Mouse (Mus musculus) heart, postnatal 10 days (tissue): ENCODE measurements around the gene Zfp277. TPM values are rescaled to one million over a fixed set of nuclear protein-coding genes. Genes with fewer than 3 reads are reported as not detected.

ENCODE experiments used
- DNase-seq, 2 experiments: peaks; one replicate each; pipeline ENCODE4 v3.0.0; 2021
- intact Hi-C: fragments of 180-260 bp; cut with DNase I; formaldehyde crosslinking; loops from one replicate; pipeline ENCODE4 v1.15.1; 2025
- total RNA-seq, 2 experiments: library from RNA; stranded (reverse); gene quantifications; 2 replicates each; pipeline ENCODE4 v1.2.3; 2021

The Zfp277 gene
- 10 to 100 TPM; 15.4 to 16.3 TPM for total RNA-seq

GRCm38 (mm10) chr12:40445648-40446449 is at the start of gene Zfp277, which contains the start of gene Dock4:
TSS of gene Zfp277 (minus strand) at chr12:40445902.
TSS of gene Dock4 (plus strand) at chr12:40445952.
- intact Hi-C loops: loop anchor here (2.0 to 5.0 kb wide), 5 partner anchors 51 to 371 kb away; no protein-coding TSS in a partner anchor
- peak; percentile 100 for DNase-seq

DNA sequence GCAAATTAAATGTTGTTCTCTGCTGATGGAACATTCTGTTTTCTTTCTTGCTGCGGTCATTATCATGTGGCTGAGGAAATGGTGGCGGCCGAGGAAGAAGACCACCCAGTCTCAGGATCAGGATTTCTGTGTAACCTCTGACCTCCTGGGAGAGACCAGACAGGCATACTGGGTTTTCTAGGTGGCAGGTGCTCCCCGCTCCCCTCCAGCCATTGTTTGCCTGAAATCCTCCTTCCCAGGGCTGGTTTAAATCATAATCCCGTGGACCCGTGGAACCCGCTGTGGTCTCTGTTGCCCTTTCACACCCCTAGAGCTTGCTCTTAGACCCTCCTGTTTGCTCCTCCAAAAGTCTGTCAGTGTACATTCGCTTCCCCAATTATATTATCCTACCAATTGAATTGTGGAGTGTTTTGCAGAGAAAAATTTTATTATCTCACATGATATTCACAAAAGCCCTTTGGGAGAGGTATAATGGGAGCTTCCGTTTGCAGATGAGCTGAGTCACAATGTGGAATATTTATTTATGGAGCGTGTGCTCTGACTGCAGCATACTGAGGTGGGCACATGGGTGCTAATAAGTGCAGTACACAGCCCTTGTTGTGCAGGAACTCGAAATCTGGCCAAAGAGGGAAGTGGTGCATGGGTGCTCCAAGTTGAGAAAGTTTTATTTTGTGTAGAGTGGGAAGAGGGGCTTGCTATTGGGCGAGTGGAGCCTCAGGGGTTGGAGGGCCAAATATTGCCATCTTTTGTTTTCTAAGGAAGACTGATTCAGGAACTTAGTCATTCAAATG is 40.5 kb upstream of the Zfp277 start:
- no peak for DNase-seq
- intact Hi-C loops: no loop called here

DNA sequence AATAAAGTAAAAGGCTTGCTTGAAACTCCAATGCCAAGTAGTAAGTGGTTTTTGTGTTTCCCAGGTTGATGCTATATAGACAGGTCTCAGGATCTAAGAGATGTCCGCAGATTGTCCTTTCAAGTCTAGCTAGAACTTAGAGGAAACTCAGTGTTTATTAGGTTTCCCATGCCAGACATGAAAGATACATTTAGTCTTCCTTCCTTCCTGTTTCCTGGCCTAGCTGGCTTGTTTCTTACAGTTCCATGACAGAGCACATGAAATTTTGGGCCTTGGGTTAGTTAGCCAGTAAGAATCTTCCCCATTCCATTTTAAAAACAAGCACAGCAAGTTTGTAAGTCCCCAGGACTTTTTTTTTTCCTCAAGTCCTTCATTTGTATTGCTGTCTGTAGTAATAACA is 39.5 kb upstream of the Zfp277 start:
- DNase-seq: no peak
- intact Hi-C loops: no loop called here

- intact Hi-C loops: no loop called here
- no peak for DNase-seq
These were observed 38.5 kb upstream of the Zfp277 start for GRCm38 (mm10) chr12:40484224-40484623.

- intact Hi-C loops: no loop called here
- peak; percentile 68 to 69 for DNase-seq
These were observed 32.1 kb upstream of the Zfp277 start for GRCm38 (mm10) chr12:40477621-40478452.

GRCm38 (mm10) chr12:40473709-40474108 is 28.0 kb upstream of the Zfp277 start:
- intact Hi-C loops: loop anchor here (2.0 kb wide), 1 partner anchor 25 kb away; no protein-coding TSS in a partner anchor
- no peak for DNase-seq

DNA sequence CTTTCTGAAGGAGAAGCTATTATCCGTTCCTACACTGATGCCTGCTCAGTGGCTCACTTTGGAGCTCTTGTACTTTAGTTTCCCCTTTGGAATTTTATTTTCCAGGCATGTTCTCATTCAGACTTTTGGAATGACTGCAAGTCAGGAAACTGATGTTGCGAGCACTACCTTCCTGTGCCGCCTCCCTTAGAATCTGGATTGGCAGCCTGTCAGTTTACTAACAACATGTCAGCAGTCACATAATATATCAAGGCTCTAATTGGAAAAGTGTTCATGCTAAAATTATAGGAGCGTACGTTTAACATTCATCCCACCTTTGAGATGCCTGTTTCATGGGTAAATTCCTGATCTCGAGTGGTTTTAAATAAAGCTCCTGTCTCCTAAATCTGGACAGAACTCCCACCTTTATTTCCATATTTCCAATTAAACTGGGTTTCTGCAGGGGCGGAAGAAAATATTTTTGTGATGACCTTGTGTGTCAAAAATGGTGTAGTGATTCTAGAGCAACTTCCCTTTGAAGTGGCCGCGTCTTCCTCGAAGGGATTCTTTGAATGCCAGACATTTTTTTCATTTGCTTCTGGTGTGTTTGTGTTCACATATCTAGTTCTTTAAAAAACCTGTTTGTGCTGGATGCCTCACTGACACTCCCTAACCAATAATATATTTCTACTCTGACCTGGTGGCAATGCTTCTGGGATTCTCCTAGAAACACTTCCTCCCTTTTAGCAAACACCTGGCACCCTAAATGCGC is 26.1 kb upstream of the Zfp277 start:
- DNase-seq: peak in 1 of 2 experiments; percentile 38
- intact Hi-C loops: loop anchor here (2.0 kb wide), 1 partner anchor 23 kb away; no protein-coding TSS in a partner anchor

- no peak for DNase-seq
- intact Hi-C loops: no loop called here
These were observed 23.3 kb upstream of the Zfp277 start for GRCm38 (mm10) chr12:40469009-40469408.

- intact Hi-C loops: no loop called here
- no peak for DNase-seq
These were observed 22.5 kb upstream of the Zfp277 start for GRCm38 (mm10) chr12:40468235-40468634.

- DNase-seq: peak in 1 of 2 experiments; percentile 38
- intact Hi-C loops: no loop called here
These were observed 18.6 kb upstream of the Zfp277 start for GRCm38 (mm10) chr12:40464282-40464681.

GRCm38 (mm10) chr12:40463828-40464227 is 18.1 kb upstream of the Zfp277 start:
- DNase-seq: peak in 1 of 2 experiments; percentile 20
- intact Hi-C loops: no loop called here

DNA sequence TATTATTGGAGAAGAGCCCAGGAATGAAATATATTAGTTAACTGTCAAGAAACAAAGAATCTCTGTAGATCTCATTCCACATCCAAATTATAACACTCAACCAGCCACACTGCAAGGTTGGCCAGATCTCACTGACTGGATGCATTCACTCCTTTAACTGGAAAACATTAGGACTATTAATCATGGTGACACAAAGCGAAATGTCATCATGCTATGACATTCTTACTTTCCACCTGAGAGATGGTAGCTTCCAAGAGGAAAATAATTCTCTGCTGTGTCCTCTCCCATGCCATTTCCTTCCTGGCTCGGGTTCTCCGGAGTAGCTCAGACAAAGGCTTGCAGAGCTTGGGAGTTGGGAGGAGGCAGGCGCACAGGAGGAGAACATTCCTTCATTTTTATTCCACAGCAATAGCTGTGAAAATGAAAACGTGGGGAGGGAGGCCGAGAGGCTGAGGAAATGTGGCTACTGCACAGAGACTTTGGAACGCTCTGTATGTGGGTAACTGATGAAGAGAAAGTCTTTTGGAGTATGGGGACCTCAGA is 17.1 kb upstream of the Zfp277 start:
- no peak for DNase-seq
- intact Hi-C loops: no loop called here

GRCm38 (mm10) chr12:40459673-40460265 is 14.1 kb upstream of the Zfp277 start:
- no peak for DNase-seq
- intact Hi-C loops: no loop called here

GRCm38 (mm10) chr12:40458977-40459376 is 13.3 kb upstream of the Zfp277 start:
- DNase-seq: peak; percentile 59 to 66
- intact Hi-C loops: no loop called here

DNA sequence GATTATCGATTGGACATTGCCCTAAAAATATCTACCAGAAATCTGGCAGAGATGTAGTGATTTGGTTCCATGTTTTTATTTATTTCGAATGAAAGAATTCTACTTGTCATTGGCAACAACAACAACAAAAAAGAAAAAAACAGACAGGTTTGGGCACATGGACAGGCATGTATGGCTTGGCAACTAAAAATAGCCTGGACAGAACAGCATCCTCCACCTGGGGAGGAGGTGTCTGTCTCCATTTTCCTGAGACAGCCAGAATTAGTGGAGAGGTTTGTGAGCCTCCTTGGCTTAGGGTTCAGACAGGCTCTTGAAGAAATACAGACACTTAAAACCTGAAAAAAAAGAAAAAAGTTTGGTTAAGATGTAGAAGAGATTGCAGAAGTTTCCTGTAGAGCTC is 10.8 kb upstream of the Zfp277 start:
- intact Hi-C loops: no loop called here
- no peak for DNase-seq

DNA sequence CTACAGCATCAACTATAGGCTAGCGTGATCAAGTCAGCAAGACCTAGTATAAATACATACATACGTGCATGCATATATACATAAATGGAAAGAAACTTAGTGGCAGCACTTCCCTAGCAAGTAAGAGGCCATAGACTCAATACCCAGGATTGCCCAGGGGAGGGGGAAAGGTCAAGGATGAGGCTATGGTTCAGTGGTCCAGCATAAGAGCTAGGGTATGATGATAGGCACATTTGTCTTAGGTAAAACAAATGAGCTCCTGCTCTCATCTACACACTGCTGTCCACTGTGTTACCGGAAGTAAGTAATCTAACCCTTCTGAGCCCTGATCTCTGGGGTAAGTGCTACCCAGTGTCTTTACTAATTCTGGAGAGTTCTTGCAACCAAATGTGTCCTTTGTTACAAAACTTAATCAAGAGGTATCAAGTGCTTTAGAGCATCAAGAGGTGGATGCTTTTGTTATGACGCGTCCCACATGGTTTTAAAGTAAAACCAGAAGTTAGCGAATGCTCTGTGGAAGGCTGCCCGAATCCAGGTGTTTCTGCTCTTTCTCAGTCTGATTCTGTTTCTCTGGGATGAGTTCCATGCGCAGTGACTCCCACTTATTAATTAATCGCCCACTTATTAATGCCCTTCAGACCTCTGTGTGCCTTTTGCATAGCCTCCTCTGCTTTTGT is 3.6 kb upstream of the Zfp277 start:
- intact Hi-C loops: loop anchor here (2.0 to 5.0 kb wide), 5 partner anchors 24 to 368 kb away; no protein-coding TSS in a partner anchor
- no peak for DNase-seq

- intact Hi-C loops: loop anchor here (2.0 to 5.0 kb wide), 6 partner anchors 25 to 370 kb away; no protein-coding TSS in a partner anchor
- peak in 1 of 2 experiments; percentile 37 for DNase-seq
These were observed 2.1 kb upstream of the Zfp277 start for GRCm38 (mm10) chr12:40447561-40448355.
